Mouse (Mus musculus): ENCODE results near the gene Diaph3. TPM values are rescaled to one million over a fixed set of nuclear protein-coding genes. Genes with fewer than 3 reads are reported as not detected.

Gene Diaph3
- polyA plus RNA-seq, 1 experiment from 2014 or later: 3.0 TPM

DNA sequence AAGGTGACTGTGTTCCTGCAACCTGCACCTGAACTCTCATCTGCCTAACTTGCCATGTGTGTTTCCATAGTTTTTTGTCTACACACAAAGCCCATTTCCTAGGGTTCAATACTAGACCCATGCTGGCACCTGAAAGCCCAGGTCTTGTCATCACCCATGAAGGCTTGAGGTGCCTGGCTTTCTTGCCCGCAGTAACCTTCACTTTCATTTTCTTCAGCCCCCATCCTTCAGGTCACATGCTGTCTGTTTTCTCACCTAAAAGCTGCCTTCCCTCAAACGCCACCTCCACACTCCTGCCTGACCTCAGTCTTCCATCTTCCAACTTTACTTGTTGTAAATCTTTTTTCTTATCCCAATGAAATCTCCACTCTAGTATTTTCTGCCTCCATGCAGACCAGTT lies 61.3 kb downstream of the Diaph3 start:
- no peak for ATAC-seq (ENCODE audit: low FRiP score)
- Histone ChIP-seq H3K36me3 (no peaks in the 10 kb centered on the region), H3K27me3 (replicated peaks) (no peaks in the 10 kb centered on the region), H3K4me1 (no peaks in the 10 kb centered on the region), H3K9me3 (replicated peaks) (no peaks in the 10 kb centered on the region), H3K4me3 (replicated peaks) (no peak overlapping the region), H3K9ac (replicated peaks) (no peak overlapping the region), H3K27ac (replicated peaks) (no peak overlapping the region), H3K4me2 (no peak overlapping the region)
- WGBS: 95% methylated on average over 2 of the region's 2 CpGs

DNA sequence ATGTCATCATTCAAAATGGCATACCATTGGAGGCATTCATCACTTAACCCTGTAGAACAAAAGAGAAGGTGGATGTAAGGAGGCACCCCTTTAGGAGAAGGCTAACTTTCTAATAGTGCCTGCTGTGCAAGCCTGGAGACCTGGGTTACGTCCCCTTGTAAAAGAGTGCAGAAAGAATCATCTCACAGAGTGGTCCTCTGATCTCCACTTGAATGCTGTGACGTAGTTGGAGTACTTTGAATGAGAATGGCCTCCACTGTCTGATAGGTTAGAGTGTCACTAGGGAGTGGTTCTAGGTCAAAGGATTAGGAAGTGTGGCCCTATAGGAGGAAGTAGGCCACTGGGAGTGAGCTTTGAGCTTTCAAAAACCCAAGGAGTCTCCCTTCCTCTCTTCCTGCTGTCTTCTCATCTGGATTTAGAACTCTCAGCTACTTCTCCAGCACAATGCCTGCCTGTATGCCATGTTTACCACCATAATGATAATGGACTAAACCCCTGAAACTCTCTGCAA lies 66.0 kb downstream of the Diaph3 start:
- ATAC-seq (ENCODE audit: low FRiP score): no peak
- Histone ChIP-seq H3K9ac (replicated peaks) (no peak overlapping the region), H3K27me3 (replicated peaks) (no peaks in the 10 kb centered on the region), H3K27ac (replicated peaks) (no peak overlapping the region), H3K4me1 (no peaks in the 10 kb centered on the region), H3K4me3 (replicated peaks) (no peak overlapping the region), H3K36me3 (no peaks in the 10 kb centered on the region), H3K4me2 (no peak overlapping the region), H3K9me3 (replicated peaks) (no peaks in the 10 kb centered on the region)
- WGBS: 80% methylated on average over 2 of the region's 2 CpGs

DNA sequence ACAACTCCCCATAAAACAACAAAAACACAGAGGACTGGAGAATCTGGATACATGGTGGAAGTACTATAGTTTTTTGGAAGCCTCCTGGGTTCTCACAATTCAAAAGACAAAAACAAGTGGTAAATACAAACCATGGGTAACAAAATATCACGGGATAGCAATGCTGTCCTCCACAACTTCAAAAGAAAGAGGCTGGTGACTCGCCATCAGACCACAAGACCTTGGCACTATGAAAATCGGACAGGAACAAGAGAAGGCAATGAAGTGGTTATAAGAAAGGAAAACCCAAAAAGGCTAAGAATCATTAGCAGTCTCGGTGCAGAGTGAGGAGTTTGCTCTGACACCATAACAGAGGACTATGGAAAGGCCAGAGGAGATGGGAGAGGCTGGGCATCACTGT lies 76.8 kb downstream of the Diaph3 start:
- 72% methylated on average over 4 of the region's 4 CpGs for WGBS
- Histone ChIP-seq H3K4me2 (no peak overlapping the region), H3K4me1 (no peaks in the 10 kb centered on the region), H3K27me3 (replicated peaks) (no peaks in the 10 kb centered on the region), H3K9me3 (replicated peaks) (no peaks in the 10 kb centered on the region), H3K36me3 (no peaks in the 10 kb centered on the region), H3K9ac (replicated peaks) (no peak overlapping the region), H3K4me3 (replicated peaks) (no peak overlapping the region), H3K27ac (replicated peaks) (no peak overlapping the region)
- ATAC-seq (ENCODE audit: low FRiP score): no peak

GRCm38 (mm10) chr14:87056169-87056568 lies 84.9 kb downstream of the Diaph3 start:
- H3K9me3 ChIP-seq (replicated peaks): no peaks in the 10 kb centered on the region
- 96% methylated on average over 2 of the region's 2 CpGs for WGBS
- no peak overlapping the region for H3K9ac ChIP-seq (replicated peaks)
- H3K27me3 ChIP-seq (replicated peaks): no peaks in the 10 kb centered on the region
- H3K27ac ChIP-seq (replicated peaks): no peak overlapping the region
- H3K4me1 ChIP-seq: no peaks in the 10 kb centered on the region
- no peak for ATAC-seq (ENCODE audit: low FRiP score)
- no peaks in the 10 kb centered on the region for H3K36me3 ChIP-seq
- no peak overlapping the region for H3K4me2 ChIP-seq
- no peak overlapping the region for H3K4me3 ChIP-seq (replicated peaks)

DNA sequence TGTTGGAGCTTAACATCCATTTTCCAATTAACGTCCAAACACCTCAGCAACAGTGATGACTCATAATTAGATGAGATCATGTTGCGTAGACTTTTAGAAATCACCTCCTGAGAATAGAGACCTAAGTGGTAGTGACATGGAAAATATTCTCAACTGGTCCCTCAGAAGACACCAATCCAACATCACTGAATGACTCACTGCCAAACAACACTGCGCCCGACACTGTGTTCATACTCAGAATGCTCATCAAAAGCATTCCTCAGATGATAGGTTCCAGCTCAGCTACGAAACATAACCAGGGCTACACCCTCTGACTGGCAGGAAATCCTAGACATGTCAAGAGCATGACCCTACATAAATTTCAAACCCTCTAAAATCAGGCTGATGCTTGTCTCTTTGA lies 89.8 kb downstream of the Diaph3 start:
- Histone ChIP-seq H3K4me3 (replicated peaks) (no peak overlapping the region), H3K36me3 (no peaks in the 10 kb centered on the region), H3K4me2 (no peak overlapping the region), H3K9ac (replicated peaks) (no peak overlapping the region), H3K27ac (replicated peaks) (no peak overlapping the region), H3K27me3 (replicated peaks) (no peaks in the 10 kb centered on the region), H3K9me3 (replicated peaks) (no peaks in the 10 kb centered on the region), H3K4me1 (no peaks in the 10 kb centered on the region)
- 88% methylated on average over 5 of the region's 5 CpGs for WGBS
- no peak for ATAC-seq (ENCODE audit: low FRiP score)

DNA sequence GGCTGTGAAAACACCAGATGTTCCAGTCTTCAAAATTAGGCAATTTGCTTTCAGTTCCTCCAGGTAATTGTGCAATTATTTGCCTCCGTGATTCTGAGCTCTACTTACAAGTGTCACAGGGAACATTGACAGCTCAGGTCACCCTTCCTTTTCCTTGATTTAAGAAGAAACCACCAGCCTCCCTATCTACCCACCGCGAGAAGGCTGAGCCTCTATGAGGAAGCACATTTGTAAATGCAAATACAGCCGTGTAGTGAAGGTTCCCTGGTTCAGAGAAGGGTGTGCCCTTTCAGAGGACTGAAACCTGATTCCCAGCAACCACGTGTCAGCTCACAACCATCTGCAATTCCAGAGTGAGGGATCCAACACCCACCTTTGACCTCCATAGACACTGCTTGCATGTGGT lies 96.6 kb downstream of the Diaph3 start:
- Histone ChIP-seq H3K36me3 (no peaks in the 10 kb centered on the region), H3K4me1 (no peaks in the 10 kb centered on the region), H3K27ac (replicated peaks) (no peak overlapping the region), H3K9me3 (replicated peaks) (no peaks in the 10 kb centered on the region), H3K9ac (replicated peaks) (no peak overlapping the region), H3K27me3 (replicated peaks) (no peaks in the 10 kb centered on the region), H3K4me3 (replicated peaks) (no peak overlapping the region), H3K4me2 (no peak overlapping the region)
- WGBS: 47% methylated on average over 5 of the region's 5 CpGs
- ATAC-seq (ENCODE audit: low FRiP score): no peak

GRCm38 (mm10) chr14:87020240-87020639 lies 120.8 kb downstream of the Diaph3 start:
- 94% methylated on average over 10 of the region's 10 CpGs for WGBS

GRCm38 (mm10) chr14:87019687-87020086 lies 121.3 kb downstream of the Diaph3 start:
- no peaks in the 10 kb centered on the region for H3K4me1 ChIP-seq
- 76% methylated on average over 3 of the region's 3 CpGs for WGBS
- ATAC-seq (ENCODE audit: low FRiP score): no peak

More at GRCm38 (mm10) chr14:87020240-87020639, 120.8 kb downstream of the Diaph3 start:
- Histone ChIP-seq H3K27ac (replicated peaks) (no peak overlapping the region), H3K27me3 (replicated peaks) (no peaks in the 10 kb centered on the region), H3K4me1 (no peaks in the 10 kb centered on the region), H3K9ac (replicated peaks) (no peak overlapping the region), H3K9me3 (replicated peaks) (no peaks in the 10 kb centered on the region), H3K4me2 (no peak overlapping the region), H3K36me3 (no peaks in the 10 kb centered on the region), H3K4me3 (replicated peaks) (no peak overlapping the region)
- ATAC-seq (ENCODE audit: low FRiP score): no peak

GRCm38 (mm10) chr14:86997318-86997717 lies 143.7 kb downstream of the Diaph3 start:
- no peak for ATAC-seq (ENCODE audit: low FRiP score)
- H3K9ac ChIP-seq (replicated peaks): no peak overlapping the region
- no peaks in the 10 kb centered on the region for H3K9me3 ChIP-seq (replicated peaks)
- H3K27me3 ChIP-seq (replicated peaks): no peaks in the 10 kb centered on the region
- no peak overlapping the region for H3K27ac ChIP-seq (replicated peaks)
- H3K4me3 ChIP-seq (replicated peaks): no peak overlapping the region
- H3K4me1 ChIP-seq: no peaks in the 10 kb centered on the region
- no peak overlapping the region for H3K4me2 ChIP-seq
- H3K36me3 ChIP-seq: no peaks in the 10 kb centered on the region
- WGBS: 83% methylated on average over 4 of the region's 4 CpGs

More at GRCm38 (mm10) chr14:87019687-87020086, 121.3 kb downstream of the Diaph3 start:
- Histone ChIP-seq H3K9ac (replicated peaks) (no peak overlapping the region), H3K27me3 (replicated peaks) (no peaks in the 10 kb centered on the region), H3K36me3 (no peaks in the 10 kb centered on the region), H3K9me3 (replicated peaks) (no peaks in the 10 kb centered on the region), H3K4me2 (no peak overlapping the region), H3K4me3 (replicated peaks) (no peak overlapping the region), H3K27ac (replicated peaks) (no peak overlapping the region)

DNA sequence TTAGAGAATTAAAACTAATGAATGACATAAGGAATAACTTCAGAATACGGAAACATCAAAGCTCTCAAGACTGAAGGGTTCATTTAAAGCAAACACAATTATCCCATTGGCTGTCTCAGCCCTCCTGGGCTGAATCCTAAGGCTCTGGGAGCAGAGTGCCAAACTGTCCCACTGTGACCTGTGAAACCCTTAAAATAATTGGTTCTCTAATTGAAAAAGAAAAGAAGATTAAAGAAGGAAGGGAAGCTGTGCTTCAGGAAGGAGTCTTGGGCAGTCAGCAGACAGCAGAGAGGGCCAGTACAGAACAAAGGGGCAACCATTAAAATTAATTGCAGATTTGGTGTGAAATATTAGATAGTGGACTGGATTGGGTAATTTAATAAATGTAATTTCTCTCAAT lies 189.9 kb downstream of the Diaph3 start:
- H3K36me3 ChIP-seq: no peaks in the 10 kb centered on the region
- H3K4me3 ChIP-seq (replicated peaks): no peak overlapping the region
- no peaks in the 10 kb centered on the region for H3K27me3 ChIP-seq (replicated peaks)
- ATAC-seq (ENCODE audit: low FRiP score): no peak
- no peaks in the 10 kb centered on the region for H3K9me3 ChIP-seq (replicated peaks)
- H3K4me2 ChIP-seq: no peak overlapping the region
- H3K4me1 ChIP-seq: no peaks in the 10 kb centered on the region
- no peak overlapping the region for H3K9ac ChIP-seq (replicated peaks)
- H3K27ac ChIP-seq (replicated peaks): no peak overlapping the region
- 76% methylated on average over 1 of the region's 1 CpGs for whole genome bisulfite sequencing

DNA sequence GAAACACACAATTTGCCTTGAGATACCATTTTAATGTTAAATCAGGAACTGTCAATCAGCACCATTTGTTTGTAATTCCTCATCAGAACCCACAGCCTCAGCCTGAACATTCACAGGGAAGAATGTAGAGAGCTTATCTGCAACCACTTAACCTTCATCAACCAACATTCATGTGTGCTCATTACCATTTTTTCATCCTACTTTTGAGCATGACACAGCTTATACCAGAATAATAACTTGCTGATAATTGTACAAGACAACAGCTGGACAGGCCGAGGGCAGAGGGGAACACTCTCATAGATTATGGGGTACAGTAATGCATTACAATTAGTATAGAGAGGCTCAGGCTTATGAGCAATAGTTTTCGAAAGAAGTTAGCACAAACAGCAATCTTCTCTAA lies 203.1 kb downstream of the Diaph3 start:
- no peaks in the 10 kb centered on the region for H3K27me3 ChIP-seq (replicated peaks)
- H3K27ac ChIP-seq (replicated peaks): no peak overlapping the region
- H3K4me1 ChIP-seq: no peaks in the 10 kb centered on the region
- H3K4me2 ChIP-seq: no peak overlapping the region
- no peaks in the 10 kb centered on the region for H3K36me3 ChIP-seq
- H3K9ac ChIP-seq (replicated peaks): no peak overlapping the region
- no peak for ATAC-seq (ENCODE audit: low FRiP score)
- 97% methylated on average over 2 of the region's 2 CpGs for WGBS
- H3K9me3 ChIP-seq (replicated peaks): no peaks in the 10 kb centered on the region
- no peak overlapping the region for H3K4me3 ChIP-seq (replicated peaks)

GRCm38 (mm10) chr14:86936424-86936823 lies 204.6 kb downstream of the Diaph3 start:
- no peaks in the 10 kb centered on the region for H3K4me1 ChIP-seq
- H3K9ac ChIP-seq (replicated peaks): no peak overlapping the region
- no peaks in the 10 kb centered on the region for H3K36me3 ChIP-seq
- 39% methylated on average over 3 of the region's 3 CpGs for WGBS
- no peak overlapping the region for H3K4me2 ChIP-seq
- no peak overlapping the region for H3K4me3 ChIP-seq (replicated peaks)
- H3K27me3 ChIP-seq (replicated peaks): no peaks in the 10 kb centered on the region
- peak; percentile 65; the same call in 1 of the 2 replicates for ATAC-seq (ENCODE audit: low FRiP score)
- H3K27ac ChIP-seq (replicated peaks): no peak overlapping the region
- H3K9me3 ChIP-seq (replicated peaks): no peaks in the 10 kb centered on the region

DNA sequence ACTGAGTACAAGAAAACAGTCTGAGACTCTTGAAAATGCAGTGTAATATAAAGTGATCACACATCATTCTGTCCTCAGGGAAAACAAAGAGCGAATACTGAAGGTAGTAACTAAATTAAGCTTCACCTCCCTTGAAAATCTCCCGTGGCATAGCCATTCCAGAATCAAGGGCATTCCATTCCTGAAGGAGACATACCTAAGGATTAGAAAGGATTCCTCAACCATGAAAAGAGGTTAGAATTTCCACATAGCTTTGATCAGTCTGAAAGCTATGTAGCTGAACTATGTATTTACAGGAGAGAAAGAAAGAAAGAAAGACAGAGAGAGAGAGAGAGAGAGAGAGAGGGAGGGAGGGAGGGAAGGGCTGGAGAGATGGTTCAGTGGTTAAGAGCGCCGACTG lies 210.3 kb downstream of the Diaph3 start:
- H3K4me3 ChIP-seq (replicated peaks): no peak overlapping the region

More for the DNA sequence above, 210.3 kb downstream of the Diaph3 start:
- Histone ChIP-seq H3K36me3 (no peaks in the 10 kb centered on the region), H3K4me2 (no peak overlapping the region), H3K27me3 (replicated peaks) (no peaks in the 10 kb centered on the region), H3K27ac (replicated peaks) (no peak overlapping the region), H3K9me3 (replicated peaks) (no peaks in the 10 kb centered on the region), H3K4me1 (no peaks in the 10 kb centered on the region), H3K9ac (replicated peaks) (no peak overlapping the region)
- WGBS: 86% methylated on average over 4 of the region's 4 CpGs
- ATAC-seq (ENCODE audit: low FRiP score): no peak
